Comparison of ENCODE assay signal across 13 mouse cellular contexts in the genomic region with DNA sequence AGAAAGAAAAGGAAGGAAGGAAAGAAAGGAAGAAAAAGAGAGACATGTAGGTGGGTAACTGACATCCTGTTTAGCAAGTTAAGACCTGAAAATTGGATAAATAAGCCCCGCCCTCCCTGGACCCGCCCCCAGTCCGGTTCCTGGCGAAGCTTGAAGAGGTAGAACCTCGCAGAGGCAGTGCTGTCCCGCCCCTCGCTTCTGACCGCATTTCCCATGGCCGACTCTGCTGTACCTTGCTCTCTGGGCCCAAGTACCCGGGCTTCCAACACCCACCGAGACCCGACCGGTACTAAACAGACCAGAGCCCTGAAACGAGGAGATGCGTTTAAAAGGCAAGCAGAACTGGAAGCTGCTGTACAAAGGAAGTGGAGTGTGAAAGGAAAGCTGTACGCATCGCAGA. TPM values are rescaled to one million over a fixed set of nuclear protein-coding genes. Genes with fewer than 3 reads are reported as not detected.
A peak's percentile ranks its signal among the peaks of the same experiment; 100 is the strongest.
DNase-seq lines count a peak whose midpoint lies in the region; ATAC-seq lines count a peak whose summit lies in the region.
"Had no signal": no experiment of that assay in that cellular context is flagged by ENCODE, and none has a peak within 500 bp of the region (broad histone marks: within the 10 kb centered on the region; RNA-seq: fewer than 3 reads in every experiment).

No protein-coding gene starts in this region.

- no peaks in the 10 kb centered on the region for H3K9me3 ChIP-seq in forebrain, embryonic 12.5 days
- H3K9me3 ChIP-seq: neural tube, embryonic 13.5 days; stomach, embryonic 15.5 days had no signal

- H3K4me2 ChIP-seq in forebrain, embryonic 12.5 days, result no peak overlapping the region
- H3K4me2 ChIP-seq: neural tube, embryonic 13.5 days; stomach, embryonic 15.5 days had no signal

- ATAC-seq in forebrain, embryonic 12.5 days (ENCODE audit: low FRiP score), result no peak

- H3K4me1 ChIP-seq in forebrain, embryonic 12.5 days, result no peaks in the 10 kb centered on the region
- H3K4me1 ChIP-seq: neural tube, embryonic 13.5 days; stomach, embryonic 15.5 days had no signal

- 65% methylated on average over 17 of the region's 17 CpGs for WGBS in forebrain, embryonic 12.5 days

- H3K36me3 ChIP-seq in forebrain, embryonic 12.5 days (replicated peaks), result no peaks in the 10 kb centered on the region
- H3K36me3 ChIP-seq: neural tube, embryonic 13.5 days; stomach, embryonic 15.5 days had no signal

- no peak overlapping the region for H3K9ac ChIP-seq in forebrain, embryonic 12.5 days
- H3K9ac ChIP-seq: neural tube, embryonic 13.5 days; stomach, embryonic 15.5 days had no signal

- H3K27me3 ChIP-seq in forebrain, embryonic 12.5 days, result no peaks in the 10 kb centered on the region
- H3K27me3 ChIP-seq: neural tube, embryonic 13.5 days; stomach, embryonic 15.5 days had no signal

- no peak overlapping the region for H3K27ac ChIP-seq in forebrain, embryonic 12.5 days
- H3K27ac ChIP-seq: neural tube, embryonic 13.5 days; stomach, embryonic 15.5 days had no signal

- DNase-seq in spleen, postnatal 36 days (ENCODE audit: low spot score in 2 of 2), result peak; percentile 13 to 27
- DNase-seq in spleen, postnatal 4 days (ENCODE audit: low spot score in 2 of 2), result no peak
- DNase-seq in kidney, adult 11 months, result peak; percentile 54
- DNase-seq in lung, postnatal 36 days, result peak; percentile 31
- peak; percentile 60 to 64 for DNase-seq in thymus, postnatal 36 days
- no peak for DNase-seq in cerebellum, postnatal 36 days
- no peak for DNase-seq in left cerebral cortex, adult 18-20 months (ENCODE audit: low spot score in 2 of 2)
- DNase-seq: heart, postnatal 36 days had no signal

- H3K4me3 ChIP-seq in forebrain, embryonic 12.5 days (replicated peaks), result no peak overlapping the region
- H3K4me3 ChIP-seq: neural tube, embryonic 13.5 days; stomach, embryonic 15.5 days had no signal

RNA-seq across cellular contexts. Expression of a gene that starts 11.7 kb away (rescaled TPM):
- not detected in 2 replicates for polyA plus RNA-seq in forebrain, embryonic 12.5 days (2016; fragmentation: Nextera tagmentation; extraction: Ambion mirVana)
- not detected for total RNA-seq in left cerebral cortex, adult 18-20 months (2021)
- total RNA-seq: heart, postnatal 36 days; layer of hippocampus, postnatal 25 days had no signal
- polyA plus RNA-seq: liver, embryonic 16.5 days; neural tube, embryonic 13.5 days; stomach, embryonic 15.5 days had no signal

RNA-seq across cellular contexts. Expression of a gene that starts 25.6 kb away (rescaled TPM):
- 0.66 and 0.67 TPM in 2 replicates for polyA plus RNA-seq in forebrain, embryonic 12.5 days (2016; fragmentation: Nextera tagmentation; extraction: Ambion mirVana)
- 10 to 100 TPM; 25.4 to 26.9 TPM for total RNA-seq in left cerebral cortex, adult 18-20 months (2021)

RNA-seq across cellular contexts. Expression of a gene that starts 25.7 kb away (rescaled TPM):
- polyA plus RNA-seq in forebrain, embryonic 12.5 days (2016; fragmentation: Nextera tagmentation; extraction: Ambion mirVana), result 17.5 and 21.8 TPM in 2 replicates
- 10 to 100 TPM; 70.5 to 73.8 TPM for total RNA-seq in left cerebral cortex, adult 18-20 months (2021)

RNA-seq across cellular contexts. Expression of a gene that starts 28.5 kb away (rescaled TPM):
- polyA plus RNA-seq in forebrain, embryonic 12.5 days (2016; fragmentation: Nextera tagmentation; extraction: Ambion mirVana), result 415 and 417 TPM in 2 replicates
- total RNA-seq in left cerebral cortex, adult 18-20 months (2021), result 100 to 1,000 TPM; 209 to 213 TPM

RNA-seq across cellular contexts. Expression of a gene that starts 42.7 kb away (rescaled TPM):
- 75.7 and 78.3 TPM in 2 replicates for polyA plus RNA-seq in forebrain, embryonic 12.5 days (2016; fragmentation: Nextera tagmentation; extraction: Ambion mirVana)
- 10 to 100 TPM; 22.6 to 26.3 TPM for total RNA-seq in left cerebral cortex, adult 18-20 months (2021)

Comparison
In these comparisons a context has a peak if more than half of its experiments do, and no peak if none do; other contexts are left out.
1. DNase-seq: peak in spleen, postnatal 36 days (2 of 2), kidney, adult 11 months (single experiment), lung, postnatal 36 days (single experiment) and thymus, postnatal 36 days (2 of 2); none in spleen, postnatal 4 days (0 of 2), cerebellum, postnatal 36 days (0 of 2) and left cerebral cortex, adult 18-20 months (0 of 2).